Mouse (Mus musculus) splenic B cell, adult 2 months (primary cell): ENCODE data around the gene Gpr107.
A peak's percentile ranks its signal among the peaks of the same experiment; 100 is the strongest.

ENCODE experiments used
- DNase-seq: peaks from one replicate; pipeline ENCODE4 v3.0.0-alpha.2; 2011; ENCODE audit warnings: low read depth, low spot score
- H3K27me3 ChIP-seq: 2 replicates; pipeline ENCODE4 v1.6.1; 2012; ENCODE audit warnings: mild to moderate bottlenecking, low read length, moderate library complexity, mixed read lengths; ENCODE audit not compliant: control insufficient read depth, poor library complexity, insufficient read depth, severe bottlenecking
- H3K36me3 ChIP-seq: 2 replicates; pipeline ENCODE4 v1.6.1; 2012; ENCODE audit warnings: mild to moderate bottlenecking, low read length, moderate library complexity, mixed read lengths; ENCODE audit not compliant: control insufficient read depth, poor library complexity, insufficient read depth, severe bottlenecking

Gene Gpr107

DNA sequence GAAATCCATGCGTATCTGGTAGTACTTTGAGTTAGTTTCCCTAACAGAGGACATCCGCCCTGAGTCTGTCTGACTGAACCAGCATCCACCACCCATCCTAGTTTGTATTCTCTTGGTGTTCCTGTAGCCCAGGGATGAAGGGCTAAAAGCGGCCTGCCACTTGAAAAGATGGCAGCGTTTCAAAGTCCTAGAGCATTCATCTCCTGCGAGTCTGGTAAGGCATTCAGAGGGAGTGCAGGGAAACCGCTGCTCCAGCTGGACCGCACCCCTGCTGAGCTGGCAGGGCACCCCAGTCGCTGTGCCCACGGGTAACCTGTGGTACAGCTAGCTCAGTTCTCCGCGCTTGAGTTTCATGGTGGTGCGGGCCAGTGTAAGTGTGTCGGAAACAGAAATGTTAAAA lies 32.3 kb upstream of the Gpr107 start:
- Histone ChIP-seq H3K27me3 (no peaks in the 10 kb centered on the region), H3K36me3 (no peaks in the 10 kb centered on the region)
- DNase-seq = no peak

DNA sequence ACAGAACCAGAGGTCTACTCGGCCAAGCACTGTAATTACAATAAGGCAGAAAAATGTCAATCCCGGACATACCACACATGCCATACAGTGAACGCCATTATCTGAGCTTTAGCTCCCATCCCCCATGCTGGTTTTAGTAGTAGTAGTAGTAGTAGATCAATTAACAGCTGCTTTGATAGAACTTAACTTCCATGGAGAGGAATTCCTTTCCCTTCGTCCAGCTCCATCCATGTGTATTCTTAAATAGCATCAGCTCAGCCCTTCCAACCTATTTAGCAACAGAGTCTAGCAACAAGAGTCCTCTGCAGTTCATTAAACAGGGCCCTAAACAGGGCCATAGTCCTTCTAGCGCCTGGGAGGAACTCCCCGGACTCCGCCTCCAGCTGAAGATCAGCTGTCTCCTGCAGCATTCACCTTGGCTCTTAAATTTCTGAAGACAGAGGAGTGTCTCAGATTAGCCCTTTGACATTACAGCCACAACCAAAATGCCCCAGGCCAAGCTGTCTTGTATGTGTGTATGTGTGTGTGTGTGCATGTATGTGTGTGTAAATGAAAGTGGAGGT lies 30.9 kb upstream of the Gpr107 start:
- Histone ChIP-seq H3K36me3 (no peaks in the 10 kb centered on the region), H3K27me3 (no peaks in the 10 kb centered on the region)
- no peak for DNase-seq

DNA sequence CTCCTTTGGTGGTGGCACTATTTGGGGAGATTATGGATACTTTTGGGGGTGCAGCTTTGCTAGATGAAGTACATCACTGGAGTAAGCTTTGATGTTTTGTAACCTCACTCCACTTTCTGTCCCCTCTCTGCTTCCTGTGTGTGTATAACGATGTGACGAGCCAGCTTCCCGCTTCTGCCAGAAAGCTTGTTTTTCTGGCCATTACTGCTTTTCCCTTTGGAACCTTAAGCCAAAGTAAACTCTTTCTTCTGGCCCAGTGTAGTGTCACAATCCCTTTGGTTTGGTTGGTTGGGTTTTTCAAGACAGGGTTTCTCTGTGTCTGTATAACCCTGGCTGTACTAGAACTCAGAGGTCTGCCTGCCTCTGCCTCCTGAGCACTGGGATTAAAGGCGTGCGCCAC lies 29.3 kb upstream of the Gpr107 start:
- Histone ChIP-seq H3K36me3 (no peaks in the 10 kb centered on the region), H3K27me3 (no peaks in the 10 kb centered on the region)
- DNase-seq = no peak

DNA sequence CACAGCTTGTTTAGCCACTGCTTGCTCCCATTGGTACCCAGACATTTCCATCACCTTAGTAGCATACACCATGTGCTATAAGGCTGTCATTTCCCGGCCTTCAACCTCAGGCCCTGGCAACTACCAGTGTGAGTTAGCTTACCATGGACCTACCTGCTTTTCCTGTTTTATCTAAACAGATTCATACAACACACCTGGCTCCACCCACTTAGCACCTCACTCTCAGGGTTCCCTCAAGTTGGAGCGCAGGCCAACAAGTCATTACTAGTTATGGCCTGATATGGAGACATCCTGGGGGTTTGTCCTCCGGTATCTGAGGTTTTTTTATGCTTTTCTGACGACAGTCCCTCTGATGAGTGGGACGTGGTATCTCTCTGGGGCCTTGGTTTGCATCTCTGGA lies 28.6 kb upstream of the Gpr107 start:
- no peak for DNase-seq
- Histone ChIP-seq H3K36me3 (no peaks in the 10 kb centered on the region), H3K27me3 (no peaks in the 10 kb centered on the region)

DNA sequence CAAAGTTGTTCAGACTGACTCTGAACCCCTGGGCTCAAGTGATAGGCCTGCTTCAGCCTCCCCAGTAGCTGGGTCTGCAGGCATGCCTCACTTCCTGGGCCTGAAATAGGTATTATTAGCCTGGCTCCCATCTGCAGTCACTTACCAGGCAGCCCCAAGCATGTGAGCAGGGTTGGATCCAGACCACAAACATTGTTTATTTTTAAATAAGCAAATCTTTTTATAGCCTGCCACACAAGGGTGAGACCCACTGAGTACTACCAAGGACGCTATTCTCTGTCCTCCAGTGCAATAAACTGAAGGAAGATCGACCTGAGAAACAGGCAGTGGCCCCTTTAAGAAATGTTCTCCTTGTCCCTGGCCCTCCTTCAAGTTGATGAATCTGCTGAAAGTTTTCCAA lies 27.4 kb upstream of the Gpr107 start:
- no peaks in the 10 kb centered on the region for H3K27me3 ChIP-seq
- no peaks in the 10 kb centered on the region for H3K36me3 ChIP-seq
- DNase-seq = no peak

DNA sequence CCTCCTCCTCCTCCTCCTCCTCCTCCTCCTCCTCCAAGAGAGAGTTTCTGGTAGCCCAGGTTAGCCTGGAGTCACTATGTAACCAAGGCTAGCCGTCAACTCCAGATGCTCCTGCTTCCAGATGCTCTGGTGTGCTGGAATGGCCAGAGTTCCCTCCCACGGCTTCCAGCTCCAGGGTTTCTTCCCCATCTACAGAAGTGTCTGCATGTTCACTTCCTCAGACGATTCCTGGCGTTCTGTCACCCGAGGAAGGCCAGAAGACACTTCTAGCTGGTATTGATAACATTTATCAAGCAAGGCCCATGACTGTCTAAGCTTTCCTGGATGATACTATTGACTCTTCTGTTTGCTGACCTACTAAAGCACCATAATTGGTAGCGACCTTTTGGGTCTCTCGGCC lies 27.0 kb upstream of the Gpr107 start:
- no peaks in the 10 kb centered on the region for H3K36me3 ChIP-seq
- no peak for DNase-seq
- no peaks in the 10 kb centered on the region for H3K27me3 ChIP-seq

DNA sequence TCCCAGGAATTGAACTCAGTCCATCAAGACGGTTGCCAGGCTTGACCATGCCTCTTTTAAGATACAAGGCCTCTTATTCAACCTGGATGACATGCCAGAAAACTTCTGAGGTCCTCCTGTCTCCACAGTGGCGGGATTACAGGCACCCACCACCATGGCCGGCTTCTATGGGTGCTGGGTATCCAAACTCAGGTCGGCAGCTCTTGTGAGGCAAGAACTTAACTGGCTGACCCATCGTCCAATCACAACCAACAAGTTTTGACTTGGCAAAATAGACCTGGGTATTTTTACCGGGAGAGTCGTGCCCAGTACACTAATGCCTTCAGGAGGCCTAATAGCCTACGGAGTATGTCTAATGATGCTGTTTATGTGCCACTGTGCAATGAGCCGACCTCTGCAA lies 26.1 kb upstream of the Gpr107 start:
- DNase-seq = no peak
- H3K27me3 ChIP-seq = no peaks in the 10 kb centered on the region
- H3K36me3 ChIP-seq = no peaks in the 10 kb centered on the region

DNA sequence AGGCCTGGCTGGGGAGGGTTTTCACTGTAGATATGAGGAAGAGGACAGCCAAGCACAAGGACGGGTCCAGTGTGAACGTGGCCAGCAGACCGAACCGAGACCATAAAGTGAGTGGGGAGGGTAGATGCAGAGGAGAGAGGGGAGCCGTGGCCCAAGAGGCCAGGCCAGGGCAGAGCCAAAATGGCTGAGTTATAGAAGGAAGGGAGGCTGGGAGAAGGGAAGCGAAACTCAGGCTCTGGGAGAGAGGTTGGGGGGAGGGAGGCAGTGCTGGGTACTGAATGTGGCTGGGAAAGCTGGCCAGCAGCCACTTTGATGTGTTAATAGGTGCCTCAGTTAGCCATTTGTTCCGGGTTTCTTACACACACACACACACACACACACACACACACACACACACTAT lies 24.9 kb upstream of the Gpr107 start:
- DNase-seq = no peak
- Histone ChIP-seq H3K36me3 (no peaks in the 10 kb centered on the region), H3K27me3 (no peaks in the 10 kb centered on the region)

DNA sequence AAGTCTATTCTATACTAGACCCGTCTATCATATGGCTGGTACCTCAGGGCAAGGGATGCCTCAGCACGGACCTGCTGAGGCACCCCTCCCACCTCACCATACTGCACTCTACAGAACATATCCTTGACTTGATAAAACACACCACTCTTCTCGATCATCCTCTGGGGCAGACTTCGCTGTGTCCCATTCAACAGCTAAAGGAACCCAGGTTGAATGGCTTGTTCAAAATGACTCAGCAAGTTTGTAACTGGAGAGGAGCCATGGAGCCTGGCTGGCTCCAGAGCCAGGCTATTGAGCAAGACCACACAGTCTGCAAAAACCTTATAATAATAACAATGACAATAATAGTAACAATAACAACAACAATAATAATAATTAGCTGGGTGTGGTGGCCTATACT lies 24.2 kb upstream of the Gpr107 start:
- no peaks in the 10 kb centered on the region for H3K27me3 ChIP-seq
- no peak for DNase-seq
- no peaks in the 10 kb centered on the region for H3K36me3 ChIP-seq

DNA sequence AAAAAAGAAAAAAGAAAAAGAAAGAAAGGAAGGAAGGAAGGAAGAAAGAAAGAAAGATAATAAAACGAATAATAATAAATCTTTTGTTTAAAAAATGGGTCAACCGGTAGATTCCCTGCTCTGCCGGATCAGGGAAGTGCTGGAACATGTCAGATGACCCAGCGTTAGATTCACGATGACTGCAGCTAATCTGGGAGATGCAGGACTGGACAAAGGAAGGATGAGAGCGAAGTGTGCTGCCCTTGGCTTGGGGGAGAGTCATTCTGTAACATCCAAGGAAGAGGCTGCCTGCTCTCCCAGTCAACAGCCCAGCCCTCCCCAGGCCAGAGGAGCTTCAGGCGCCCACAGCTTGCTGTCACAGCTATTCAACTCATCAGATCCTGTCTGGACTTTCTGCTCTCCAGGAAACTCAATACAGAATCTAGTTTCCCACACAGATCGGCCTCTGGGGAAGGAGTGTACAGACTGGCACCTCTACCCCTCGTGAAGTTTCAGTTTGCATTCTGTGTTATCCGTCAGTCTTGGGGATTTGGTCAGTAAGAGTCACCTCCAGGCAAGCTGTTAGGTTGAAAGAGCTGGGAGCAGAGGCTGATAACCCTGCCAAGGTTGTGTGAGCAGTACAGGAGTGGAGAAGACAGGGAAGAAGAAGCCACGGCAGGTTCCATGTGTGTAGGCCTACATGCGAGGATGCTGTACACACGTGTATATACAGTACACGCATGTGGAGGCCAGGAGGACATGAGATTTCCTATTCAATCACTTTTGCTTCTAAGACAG lies 22.2 kb upstream of the Gpr107 start:
- no peak for DNase-seq
- Histone ChIP-seq H3K36me3 (no peaks in the 10 kb centered on the region), H3K27me3 (no peaks in the 10 kb centered on the region)

DNA sequence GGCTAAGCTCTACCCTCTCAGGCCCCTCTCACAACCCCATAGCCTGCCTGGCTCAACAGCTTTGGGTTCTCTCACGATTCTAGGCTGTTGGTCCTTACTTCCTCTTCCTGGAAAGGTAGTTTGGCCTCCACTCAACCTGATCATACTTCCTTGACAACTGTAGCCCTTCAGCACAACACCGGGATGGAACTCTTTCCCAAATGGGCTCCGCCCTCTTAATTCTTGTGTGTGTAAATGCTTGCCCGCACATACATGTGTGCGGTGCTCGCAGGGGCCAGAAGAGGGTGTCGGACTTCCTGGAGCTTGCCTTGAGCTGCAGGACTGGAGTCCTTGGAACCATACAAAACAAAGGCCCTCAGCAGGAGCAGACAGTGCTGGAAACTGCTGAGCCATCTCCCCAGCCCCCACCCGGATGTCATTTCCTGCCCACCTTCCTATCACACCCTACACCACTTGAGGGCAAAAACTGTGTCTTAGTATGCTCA lies 21.3 kb upstream of the Gpr107 start:
- DNase-seq = peak; percentile 59
- Histone ChIP-seq H3K36me3 (no peaks in the 10 kb centered on the region), H3K27me3 (no peaks in the 10 kb centered on the region)

DNA sequence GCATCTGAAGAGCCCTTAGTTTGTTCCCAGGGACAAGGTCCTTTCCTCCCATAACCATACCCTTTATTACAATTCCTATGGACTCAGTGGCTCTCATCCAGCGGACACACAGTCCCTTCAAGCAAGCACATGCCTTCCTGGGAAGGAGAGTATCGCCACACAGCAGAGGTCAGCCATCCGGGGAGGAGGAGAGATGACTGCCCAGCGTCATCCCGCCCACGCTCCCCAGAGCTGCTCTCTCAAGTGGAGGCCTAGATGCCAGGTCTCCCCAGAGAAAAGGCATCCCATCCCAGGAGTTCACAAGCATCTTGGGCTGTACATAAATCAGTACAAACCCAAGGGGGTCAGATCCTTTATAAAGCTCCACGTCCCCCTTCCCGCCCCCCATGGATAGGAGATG lies 19.4 kb upstream of the Gpr107 start:
- Histone ChIP-seq H3K36me3 (no peaks in the 10 kb centered on the region), H3K27me3 (no peaks in the 10 kb centered on the region)
- no peak for DNase-seq

DNA sequence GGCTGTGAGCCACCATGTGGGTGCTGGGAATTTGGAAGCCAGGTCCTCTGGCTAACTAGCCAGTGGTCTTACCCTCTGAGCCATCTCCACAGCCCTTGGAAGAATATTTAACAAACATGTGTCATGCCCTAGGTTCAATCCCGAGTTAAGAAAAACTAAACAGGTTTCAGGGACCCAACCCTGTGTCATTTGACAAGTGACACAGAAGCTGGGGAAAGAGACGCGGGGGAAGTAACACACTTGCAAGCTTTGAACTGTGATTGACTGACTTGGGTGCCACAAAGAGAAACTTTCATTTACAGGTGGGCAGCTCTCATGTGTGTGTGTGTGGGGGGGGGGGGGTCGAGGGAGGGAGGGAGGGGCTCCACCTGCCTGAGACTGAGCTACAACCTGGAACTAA lies 18.1 kb upstream of the Gpr107 start:
- Histone ChIP-seq H3K27me3 (no peaks in the 10 kb centered on the region), H3K36me3 (no peaks in the 10 kb centered on the region)
- DNase-seq = no peak

DNA sequence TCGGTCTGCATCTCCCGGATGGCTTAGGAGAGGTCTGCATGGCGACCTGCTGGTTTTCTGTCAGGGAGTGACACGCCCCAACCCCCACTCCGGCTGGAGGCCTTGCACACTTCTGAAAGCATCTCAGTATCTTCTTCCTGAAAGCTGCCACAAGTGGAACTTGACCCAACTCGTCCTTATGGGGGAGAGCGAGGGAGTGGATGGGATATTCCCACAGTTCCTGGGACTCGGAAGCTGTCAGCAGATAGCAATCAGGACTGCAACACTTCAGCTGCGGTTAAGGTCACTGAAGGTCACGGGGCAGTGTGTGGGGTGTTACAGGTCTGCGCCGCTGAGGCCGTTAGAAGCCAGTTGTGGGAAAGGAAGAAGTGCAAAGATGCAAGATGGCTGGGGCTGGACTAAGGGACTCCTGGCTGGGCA lies 16.6 kb upstream of the Gpr107 start:
- no peak for DNase-seq
- Histone ChIP-seq H3K36me3 (no peaks in the 10 kb centered on the region), H3K27me3 (no peaks in the 10 kb centered on the region)

DNA sequence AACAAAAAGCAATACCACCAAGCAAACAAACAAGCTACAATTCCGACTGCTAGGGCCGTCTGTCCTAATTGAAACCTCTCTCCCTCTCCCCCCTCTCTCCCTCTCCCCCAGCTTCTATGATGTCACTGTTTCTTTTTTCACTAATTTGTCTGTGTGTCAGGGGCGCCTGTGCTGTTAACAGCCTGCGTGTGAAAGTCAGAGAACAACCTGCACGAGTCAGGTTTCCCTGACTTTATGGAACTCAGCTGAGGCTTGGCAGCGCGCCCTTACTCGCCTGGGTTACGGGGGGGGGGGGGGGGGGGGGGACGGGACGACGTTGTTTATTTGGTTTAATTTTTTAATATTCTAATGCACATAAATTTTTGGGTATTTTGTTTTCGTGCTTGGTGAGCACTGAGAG lies 15.8 kb upstream of the Gpr107 start:
- no peaks in the 10 kb centered on the region for H3K36me3 ChIP-seq
- H3K27me3 ChIP-seq = no peaks in the 10 kb centered on the region
- no peak for DNase-seq
